Mouse (Mus musculus): ENCODE measurements around the gene Mlf2.

GRCm38 (mm10) chr6:124937493-124937892 is 6.3 kb downstream of the Mlf2 start:
- TF ChIP-seq CTCF (conservative IDR thresholded peaks at IDR 0.05 in 1 of 2, IDR thresholded peaks at IDR 0.05 in 1 of 2; ENCODE audit: low read depth in 2 of 2, low read length in 2 of 2) = no peak
- no peak for TF ChIP-seq MAFK (IDR thresholded peaks at IDR 0.05; ENCODE audit: insufficient replicate concordance, low read length)
- no peak for TF ChIP-seq ZNF384 (IDR thresholded peaks at IDR 0.05; ENCODE audit: low read depth, low read length)
- no peak for TF ChIP-seq MAX (IDR thresholded peaks at IDR 0.05; ENCODE audit: low read length)
- TF ChIP-seq TBP (conservative IDR thresholded peaks at IDR 0.05; ENCODE audit: low read depth, low read length) = no peak
- TF ChIP-seq TCF12 (IDR thresholded peaks at IDR 0.05; ENCODE audit: low read depth, low read length) = no peak
- no peak for TF ChIP-seq MAZ (IDR thresholded peaks at IDR 0.05; ENCODE audit: low read depth, low read length)
- TF ChIP-seq RCOR1 (conservative IDR thresholded peaks at IDR 0.05; ENCODE audit: low read depth, low read length) = no peak
- no peak for TF ChIP-seq POLR2A (IDR thresholded peaks at IDR 0.05; ENCODE audit: low read depth, low read length)
- TF ChIP-seq JUND (conservative IDR thresholded peaks at IDR 0.05; ENCODE audit: low read depth, low read length) = no peak
- no peak for TF ChIP-seq MYC (IDR thresholded peaks at IDR 0.05; ENCODE audit: low read depth, low read length)
- no peak for TF ChIP-seq ELF1 (IDR thresholded peaks at IDR 0.05; ENCODE audit: low read depth, low read length)
- TF ChIP-seq NELFE (IDR thresholded peaks at IDR 0.05; ENCODE audit: low read depth, low read length) = no peak

All from CH12.LX (cell line).